Mouse (Mus musculus) gastrocnemius, postnatal 25 days (tissue): Measurements from ENCODE around the gene Igsf3. TPM values are rescaled to one million over a fixed set of nuclear protein-coding genes. Genes with fewer than 3 reads are reported as not detected.

Experiments
- DNase-seq: peaks from one replicate; pipeline ENCODE4 v3.0.0; 2022
- total RNA-seq, 2 experiments: library from RNA; stranded (reverse); gene quantifications; 1 replicate in 1 of 2; 2 replicates in 1 of 2; pipeline ENCODE4 v1.2.3; 2021

Gene Igsf3
- total RNA-seq, 2 experiments from 2014 or later = 3.6 to 4.1 TPM

GRCm38 (mm10) chr3:101444437-101444836, 67.6 kb downstream of the Igsf3 start:
- DNase-seq = no peak

GRCm38 (mm10) chr3:101447239-101447638, 70.4 kb downstream of the Igsf3 start:
- no peak for DNase-seq

DNA sequence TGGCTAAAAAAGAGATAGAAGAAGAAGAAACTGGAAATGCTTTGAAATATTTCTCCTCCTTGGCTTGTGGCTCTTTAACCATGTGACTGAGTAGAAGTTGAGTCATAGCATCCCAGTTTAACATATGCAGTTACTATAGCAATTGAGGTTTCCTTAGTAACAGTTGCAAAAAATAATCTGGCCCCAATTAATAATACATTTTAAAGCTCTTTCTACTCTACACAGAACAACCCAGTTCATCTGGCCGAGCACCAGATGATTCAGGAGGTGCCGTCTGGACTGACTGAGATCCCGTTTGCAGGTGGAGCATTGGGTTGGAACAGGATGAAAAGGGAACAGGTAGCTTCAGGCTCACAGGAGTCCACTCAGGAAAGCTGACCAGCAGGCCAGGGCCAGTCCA, 71.9 kb downstream of the Igsf3 start:
- no peak for DNase-seq

DNA sequence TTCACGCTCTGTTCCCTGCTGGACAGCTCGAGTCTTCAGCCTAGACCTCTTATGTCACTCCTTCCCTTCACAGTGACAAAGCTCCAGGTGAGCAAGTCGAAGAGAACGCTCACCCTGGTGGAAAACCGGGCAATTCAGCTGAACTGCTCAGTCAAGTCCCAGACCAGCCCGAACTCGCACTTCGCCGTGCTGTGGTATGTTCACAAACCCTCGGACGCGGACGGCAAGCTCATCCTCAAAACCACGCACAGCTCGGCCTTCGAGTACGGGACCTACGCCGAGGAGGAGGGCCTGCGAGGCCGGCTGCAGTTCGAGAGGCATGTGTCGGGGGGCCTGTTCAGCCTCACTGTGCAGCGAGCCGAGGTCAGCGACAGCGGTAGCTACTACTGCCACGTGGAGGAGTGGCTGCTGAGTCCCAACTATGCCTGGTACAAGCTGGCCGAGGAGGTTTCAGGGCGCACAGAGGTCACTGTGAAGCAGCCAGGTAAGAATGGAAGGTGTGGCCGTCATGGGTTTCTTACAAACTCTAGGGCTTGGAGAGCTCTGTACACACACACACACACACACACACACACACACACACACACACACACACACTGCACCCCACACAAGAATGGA, 74.0 kb downstream of the Igsf3 start:
- DNase-seq = no peak

DNA sequence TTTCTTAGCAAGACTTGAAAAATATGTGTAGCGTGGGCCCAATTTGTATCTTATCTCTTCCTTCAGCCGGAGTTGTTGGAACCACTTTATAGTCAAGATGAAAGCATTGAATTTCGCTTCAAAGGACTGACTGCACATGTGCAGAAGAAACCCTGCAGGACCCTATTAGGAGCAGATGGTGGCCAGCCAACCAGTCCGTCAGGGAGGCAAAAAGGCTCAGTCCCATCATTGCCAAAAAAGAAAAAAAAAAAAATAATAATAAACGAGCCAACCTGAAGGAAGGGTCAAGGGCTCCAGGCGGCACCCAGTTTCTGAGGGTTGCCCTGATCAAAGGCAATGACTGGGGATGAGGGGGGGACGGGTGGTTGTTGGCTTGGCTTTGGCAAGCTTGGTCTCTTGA, 83.7 kb downstream of the Igsf3 start:
- DNase-seq = no peak

GRCm38 (mm10) chr3:101461046-101461445, 84.2 kb downstream of the Igsf3 start:
- DNase-seq = no peak

- no peak for DNase-seq
These were observed 84.9 kb downstream of the Igsf3 start for GRCm38 (mm10) chr3:101461816-101462215.

- peak; percentile 31 for DNase-seq
These were observed 85.4 kb downstream of the Igsf3 start for GRCm38 (mm10) chr3:101462294-101462693.

- no peak for DNase-seq
These were observed 86.6 kb downstream of the Igsf3 start for GRCm38 (mm10) chr3:101463491-101463890.

- no peak for DNase-seq
These were observed 92.8 kb downstream of the Igsf3 start for GRCm38 (mm10) chr3:101469675-101470074.

- DNase-seq = no peak
These were observed 95.0 kb downstream of the Igsf3 start for GRCm38 (mm10) chr3:101471881-101472280.

DNA sequence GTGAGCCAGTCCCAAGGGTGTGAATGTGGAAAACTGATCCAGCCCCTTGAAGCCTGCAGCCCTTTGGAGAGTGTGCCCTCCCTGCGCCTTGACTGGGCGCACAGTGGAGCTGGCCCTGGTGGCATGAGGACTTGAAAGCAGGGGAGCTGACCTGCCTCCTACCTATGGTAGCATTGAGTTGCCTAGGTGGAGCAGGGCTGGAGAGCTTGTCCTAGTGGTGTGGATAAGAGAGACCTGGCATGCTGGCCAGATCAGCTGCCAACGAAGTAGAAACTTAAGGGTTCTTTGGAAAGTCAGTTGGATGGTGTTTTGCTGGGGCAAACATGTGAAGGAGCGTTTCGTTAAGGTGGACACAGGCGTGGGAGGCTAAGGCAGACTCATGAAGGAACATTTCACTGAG, 105.1 kb downstream of the Igsf3 start:
- DNase-seq = no peak

DNA sequence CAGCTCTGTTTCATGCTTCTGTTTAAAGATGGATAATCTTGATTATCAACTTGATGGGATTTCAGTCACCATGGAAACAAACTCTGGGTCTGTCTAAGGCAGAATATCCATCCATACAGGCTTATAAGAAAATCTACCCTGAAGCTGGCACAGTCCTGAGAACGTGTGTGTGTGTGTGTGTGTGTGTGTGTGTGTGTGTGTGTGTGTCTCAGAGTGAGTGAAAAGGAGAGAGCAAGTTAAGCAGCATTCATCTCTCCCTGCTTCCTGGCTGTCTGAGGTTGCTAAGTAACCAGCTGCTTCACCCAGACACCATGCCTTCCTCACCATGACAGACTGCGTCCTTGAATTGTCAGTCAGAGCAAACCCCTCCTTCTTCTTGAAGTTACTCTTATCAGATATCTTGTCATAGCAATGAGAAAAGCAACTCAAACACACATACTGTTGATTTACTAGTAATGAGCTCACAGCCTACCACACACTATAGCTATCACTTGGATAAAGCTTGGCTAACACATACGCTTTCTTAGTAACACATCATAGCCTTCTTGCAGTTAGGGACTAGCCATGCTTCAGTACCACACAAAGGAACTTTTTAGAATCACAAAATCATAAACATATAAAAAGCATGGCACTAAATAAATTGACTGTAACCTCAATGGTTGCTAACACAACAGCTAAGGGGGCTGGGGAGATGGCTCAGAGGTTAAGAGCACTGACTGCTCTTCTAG, 106.5 kb downstream of the Igsf3 start:
- DNase-seq = no peak

DNA sequence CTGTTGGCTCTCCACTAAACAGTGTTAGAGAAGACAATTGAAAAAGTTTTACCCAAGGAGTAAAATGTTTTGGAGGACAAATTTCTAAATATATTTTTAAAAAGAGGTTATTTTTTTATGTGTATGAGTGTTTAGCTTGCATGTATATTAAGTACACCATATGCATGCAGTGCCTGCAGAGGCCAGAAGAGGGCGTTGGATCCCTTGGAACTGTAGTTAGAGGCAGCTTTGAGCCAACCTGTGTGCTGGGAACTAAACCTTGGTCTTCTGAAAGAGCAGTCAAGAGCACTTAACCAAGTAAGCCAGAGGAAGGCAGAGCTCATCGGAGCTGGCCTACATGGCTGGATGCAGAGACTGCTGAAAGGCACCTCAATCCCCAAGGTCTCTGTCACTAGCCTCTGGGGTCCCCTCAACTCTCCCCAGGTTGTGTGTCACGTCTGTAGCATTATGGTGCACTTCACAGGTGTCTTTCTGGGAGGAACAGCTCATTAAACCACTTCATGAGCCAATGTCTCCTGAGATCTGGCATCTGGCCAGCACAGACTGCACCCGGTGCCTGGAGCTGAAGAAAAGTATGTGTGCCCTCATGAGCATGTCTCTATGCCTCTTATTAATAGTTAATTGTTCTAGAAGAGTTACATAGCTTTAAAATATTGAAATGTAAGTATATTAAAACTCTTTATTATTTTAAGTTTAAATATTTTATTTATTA, 109.3 kb downstream of the Igsf3 start:
- DNase-seq = no peak

GRCm38 (mm10) chr3:101487436-101487835, 110.6 kb downstream of the Igsf3 start:
- DNase-seq = no peak

- no peak for DNase-seq
These were observed 111.3 kb downstream of the Igsf3 start for GRCm38 (mm10) chr3:101488204-101488603.

DNA sequence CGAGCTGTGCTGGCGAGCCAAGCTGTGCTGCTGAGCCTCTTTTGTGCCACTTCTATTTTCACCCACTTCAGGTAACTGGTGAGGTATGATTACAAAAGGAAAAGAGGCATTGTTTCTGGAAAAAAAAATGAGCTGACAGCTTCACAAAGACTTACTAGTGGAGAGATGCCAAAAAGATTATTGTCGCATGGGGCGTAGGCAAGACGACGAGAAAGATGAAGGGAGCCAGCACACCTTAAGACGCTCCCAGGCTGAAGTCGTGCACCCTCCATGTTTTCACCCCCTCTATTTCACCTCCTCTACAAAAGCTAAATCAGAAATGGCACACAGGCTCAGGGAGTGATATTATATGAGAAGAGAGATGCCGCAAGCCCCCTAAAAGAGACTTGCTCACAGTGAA, 113.6 kb downstream of the Igsf3 start:
- no peak for DNase-seq

DNA sequence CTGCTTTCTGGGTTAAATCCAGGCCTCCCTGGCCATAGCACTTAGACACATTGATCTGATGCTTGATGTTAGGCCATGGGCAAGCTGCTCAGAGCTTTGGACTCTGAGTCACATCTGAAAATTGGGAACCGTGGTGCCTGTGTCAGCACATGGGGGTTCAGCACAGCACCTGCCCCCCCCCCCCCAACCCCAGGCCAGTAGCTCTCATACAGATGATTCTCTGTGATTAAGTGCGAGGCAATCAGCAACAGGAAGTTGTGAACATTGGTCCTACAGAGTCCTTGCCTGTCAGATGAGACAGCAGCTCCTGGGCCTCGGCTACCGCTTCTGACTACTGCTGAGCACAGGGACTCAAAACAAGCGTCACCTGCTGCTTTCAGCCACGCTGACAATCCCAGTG, 116.0 kb downstream of the Igsf3 start:
- no peak for DNase-seq

DNA sequence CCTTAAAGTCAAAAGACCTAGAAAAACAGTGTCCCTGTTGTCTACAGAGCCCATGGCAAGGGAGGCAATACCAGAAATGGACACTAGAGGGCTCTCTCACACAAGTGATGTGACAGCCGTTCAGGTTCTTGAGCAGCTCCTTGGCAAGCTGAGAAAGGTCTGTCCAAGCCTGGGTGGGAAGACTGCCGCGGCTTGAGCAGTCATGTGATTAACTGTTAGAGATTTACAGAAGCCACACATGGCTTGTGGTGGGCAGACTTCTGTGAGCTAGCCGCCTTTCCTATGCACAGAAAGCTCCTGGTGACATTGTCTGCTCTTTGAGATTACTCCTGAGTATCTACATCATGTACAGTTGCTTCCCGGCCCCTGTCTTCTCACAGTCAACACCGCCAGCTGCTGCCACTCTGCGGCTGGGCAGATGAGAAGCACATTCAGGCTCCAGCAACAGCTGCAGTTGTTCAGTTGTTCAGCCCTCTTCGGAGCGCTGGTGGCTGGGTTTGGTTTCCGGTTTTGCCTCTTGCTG, 117.1 kb downstream of the Igsf3 start:
- peak; percentile 63 for DNase-seq

DNA sequence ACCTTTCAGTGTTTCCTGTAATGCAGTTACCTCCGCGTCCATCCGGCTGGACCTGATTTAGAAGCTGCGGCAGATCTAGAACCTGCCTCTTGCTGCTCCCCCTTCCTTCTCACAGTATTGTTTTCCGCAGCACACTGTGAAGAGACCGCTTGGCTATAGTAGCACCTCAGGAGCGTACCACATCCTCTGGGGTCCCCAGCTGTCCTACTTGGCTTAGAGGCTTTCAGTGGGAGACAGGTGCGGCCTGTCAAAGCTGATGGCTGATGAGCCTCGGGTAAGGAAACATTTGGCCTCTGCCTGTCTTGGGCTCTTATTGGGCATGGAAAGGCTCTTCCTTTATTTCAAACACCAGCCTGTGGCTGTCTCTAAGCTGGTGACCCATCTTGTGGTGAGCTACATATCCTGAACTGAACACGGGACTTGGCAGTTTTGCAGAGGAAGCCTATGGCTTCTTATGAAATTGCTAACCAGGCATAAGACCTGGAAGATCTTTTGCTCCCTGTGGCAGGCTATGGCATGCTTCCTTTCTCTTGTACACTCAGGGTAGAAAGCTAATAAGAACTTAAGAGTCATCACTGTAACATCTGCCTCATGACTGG, 120.6 kb downstream of the Igsf3 start:
- no peak for DNase-seq

DNA sequence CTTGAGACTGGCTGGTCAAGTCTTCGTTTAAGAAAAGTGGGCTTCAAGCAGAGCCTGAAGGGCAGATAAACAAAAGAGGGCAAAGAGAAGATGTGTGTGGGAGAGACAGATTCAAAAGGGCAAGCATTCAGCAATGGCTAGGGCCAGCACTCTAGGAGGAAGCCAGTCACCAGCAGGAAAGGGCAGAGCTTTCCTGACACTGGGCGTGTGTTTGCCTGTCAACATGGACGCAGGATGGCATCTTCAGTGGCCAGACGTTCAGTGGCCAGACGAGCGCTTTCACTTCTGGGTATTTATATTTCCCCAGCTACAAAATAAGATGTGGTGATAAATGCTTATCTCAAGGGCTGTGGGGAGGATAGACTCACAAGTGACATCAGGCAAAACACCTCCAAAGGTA, 123.0 kb downstream of the Igsf3 start:
- no peak for DNase-seq

DNA sequence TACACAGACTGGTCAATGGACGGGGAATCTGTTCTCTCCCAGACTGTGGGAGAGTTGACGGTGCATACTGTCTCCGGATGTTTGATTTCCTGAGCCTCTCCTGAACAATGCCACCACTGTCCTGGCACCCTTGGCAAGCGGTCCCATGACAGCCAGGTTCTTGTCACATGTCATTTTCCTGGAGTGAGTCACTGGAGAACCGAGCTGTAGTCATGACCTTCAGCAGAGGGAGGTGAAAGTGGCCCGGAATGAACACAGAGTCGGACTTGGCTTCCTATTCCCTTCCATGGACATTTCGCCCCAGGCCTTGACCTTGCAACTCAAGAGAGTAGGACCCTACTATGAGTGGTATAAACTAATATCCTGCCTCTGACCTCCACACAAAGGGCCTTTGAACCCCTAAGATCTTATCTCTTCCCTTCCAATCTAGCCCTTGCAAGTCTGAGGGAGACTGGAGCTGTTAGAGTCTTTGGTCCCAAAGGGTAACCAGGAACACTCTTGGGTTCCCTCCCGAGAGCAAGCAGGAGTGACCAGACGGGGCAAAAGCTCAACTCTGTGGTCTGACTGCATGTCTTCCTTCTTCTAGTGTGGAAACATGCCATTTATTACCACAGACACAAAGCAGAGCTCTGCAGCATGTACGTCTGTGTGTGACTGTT, 123.6 kb downstream of the Igsf3 start:
- no peak for DNase-seq
